Mouse (Mus musculus) heart, embryonic 10.5 days (tissue): Measurements from ENCODE around the gene Eif5a. TPM values are rescaled to one million over a fixed set of nuclear protein-coding genes. Genes with fewer than 3 reads are reported as not detected.

ENCODE experiments used
- DNase-seq: peaks from one replicate; pipeline ENCODE4 v3.0.0-alpha.2; 2017; ENCODE audit warnings: low spot score
- H3K27ac ChIP-seq: fragments of 300-500 bp; sonication (generic); 2 replicates; pipeline ENCODE4 v1.5.1; 2016; ENCODE audit warnings: mild to moderate bottlenecking
- H3K27me3 ChIP-seq: fragments of 300-500 bp; sonication (generic); 2 replicates; pipeline ENCODE4 v1.6.1; 2016; ENCODE audit warnings: mild to moderate bottlenecking; ENCODE audit not compliant: poor library complexity, insufficient read depth, severe bottlenecking
- H3K36me3 ChIP-seq: fragments of 300-500 bp; sonication (generic); 2 replicates; pipeline ENCODE4 v1.6.1; 2016; ENCODE audit warnings: mild to moderate bottlenecking, moderate library complexity
- H3K4me1 ChIP-seq: fragments of 300-500 bp; sonication (generic); 2 replicates; pipeline ENCODE4 v1.6.1; 2016; ENCODE audit warnings: mild to moderate bottlenecking
- H3K4me3 ChIP-seq: fragments of 300-500 bp; sonication (generic); 2 replicates; pipeline ENCODE4 v1.5.1; 2016; ENCODE audit warnings: mild to moderate bottlenecking, moderate library complexity
- H3K9me3 ChIP-seq: fragments of 300-500 bp; sonication (generic); 2 replicates; pipeline ENCODE4 v1.6.1; 2016; ENCODE audit warnings: mild to moderate bottlenecking, moderate library complexity
- WGBS: fragments of 180-500 bp; shearing (Covaris S2); methylation state at CpG from one replicate; pipeline ENCODE4 v1.1.7; 2016; 5-methylcytosine and 5-hydroxymethylcytosine counted together
- polyA plus RNA-seq: library from polyadenylated mRNA; unstranded; fragments of >200 nt; fragmentation: Nextera tagmentation; extraction: Ambion mirVana; gene quantifications from 2 replicates; pipeline ENCODE4 v1.2.1, GENCODE M21; 2016

Gene Eif5a
- polyA plus RNA-seq, 1 experiment from 2014 or later = 2,470 TPM

- peak; percentile 76 for DNase-seq
- peaks cover 55% of the 10 kb centered on the region for H3K4me1 ChIP-seq
- H3K27me3 ChIP-seq = no peaks in the 10 kb centered on the region
- H3K27ac ChIP-seq = peak overlapping the region; percentile 31
- H3K9me3 ChIP-seq = no peaks in the 10 kb centered on the region
- H3K4me3 ChIP-seq = peak overlapping the region; percentile 91
- peaks cover 75% of the 10 kb centered on the region for H3K36me3 ChIP-seq
- WGBS = 62% methylated on average over 5 of the region's 5 CpGs
Measured at GRCm38 (mm10) chr11:69915667-69916627, 5.8 kb downstream of the Eif5a start.

- 37% methylated on average over 9 of the region's 9 CpGs for WGBS
- peaks cover 55% of the 10 kb centered on the region for H3K4me1 ChIP-seq
- H3K27me3 ChIP-seq = no peaks in the 10 kb centered on the region
- H3K4me3 ChIP-seq = peak overlapping the region; percentile 91
- peak overlapping the region; percentile 97 for H3K27ac ChIP-seq
- no peaks in the 10 kb centered on the region for H3K9me3 ChIP-seq
- DNase-seq = peak; percentile 74
- peaks cover 85% of the 10 kb centered on the region for H3K36me3 ChIP-seq
Measured at GRCm38 (mm10) chr11:69914917-69915430, 6.8 kb downstream of the Eif5a start.

GRCm38 (mm10) chr11:69914372-69914764 is 7.4 kb downstream of the Eif5a start:
- Histone ChIP-seq H3K27me3 (no peaks in the 10 kb centered on the region), H3K27ac (peak overlapping the region; percentile 97), H3K4me1 (peaks cover 51% of the 10 kb centered on the region), H3K9me3 (no peaks in the 10 kb centered on the region), H3K4me3 (peak overlapping the region; percentile 91), H3K36me3 (peaks cover 88% of the 10 kb centered on the region)
- WGBS = 2% methylated on average over 17 of the region's 17 CpGs
- peak; percentile 81 for DNase-seq

GRCm38 (mm10) chr11:69913554-69914371 is 8.0 kb downstream of the Eif5a start, which contains the start of gene Gps2:
Gene Gps2 (plus strand): TSS chr11:69913888.
- Histone ChIP-seq H3K9me3 (no peaks in the 10 kb centered on the region), H3K4me3 (peak within 1 kb of the TSS; percentile 91), H3K4me1 (peaks cover 45% of the 10 kb centered on the region), H3K27ac (peak within 1 kb of the TSS; percentile 97), H3K27me3 (no peaks in the 10 kb centered on the region), H3K36me3 (peaks cover 88% of the 10 kb centered on the region)
- 1% methylated on average over 61 of the region's 61 CpGs for WGBS
- DNase-seq = peak; percentile 96

- H3K4me1 ChIP-seq = peaks cover 42% of the 10 kb centered on the region
- 79% methylated on average over 15 of the region's 15 CpGs for WGBS
- peak overlapping the region; percentile 97 for H3K27ac ChIP-seq
- peaks cover 88% of the 10 kb centered on the region for H3K36me3 ChIP-seq
- DNase-seq = no peak
- H3K9me3 ChIP-seq = no peaks in the 10 kb centered on the region
- no peaks in the 10 kb centered on the region for H3K27me3 ChIP-seq
- H3K4me3 ChIP-seq = peak overlapping the region; percentile 91
Measured at GRCm38 (mm10) chr11:69912716-69913530, 8.8 kb downstream of the Eif5a start.

GRCm38 (mm10) chr11:69911701-69912100 is 10.1 kb downstream of the Eif5a start:
- peaks cover 35% of the 10 kb centered on the region for H3K4me1 ChIP-seq
- no peaks in the 10 kb centered on the region for H3K27me3 ChIP-seq
- peak; percentile 63 for DNase-seq
- H3K27ac ChIP-seq = no peak overlapping the region
- WGBS = 88% methylated on average over 6 of the region's 6 CpGs
- H3K9me3 ChIP-seq = no peaks in the 10 kb centered on the region
- no peak overlapping the region for H3K4me3 ChIP-seq
- peaks cover 88% of the 10 kb centered on the region for H3K36me3 ChIP-seq

GRCm38 (mm10) chr11:69910781-69911560 is 10.8 kb downstream of the Eif5a start:
- Histone ChIP-seq H3K27me3 (no peaks in the 10 kb centered on the region), H3K27ac (no peak overlapping the region), H3K4me3 (no peak overlapping the region), H3K4me1 (peaks cover 28% of the 10 kb centered on the region), H3K9me3 (no peaks in the 10 kb centered on the region), H3K36me3 (peaks cover 88% of the 10 kb centered on the region)
- DNase-seq = peak; percentile 73
- 92% methylated on average over 17 of the region's 17 CpGs for WGBS

GRCm38 (mm10) chr11:69910177-69910576 is 11.6 kb downstream of the Eif5a start:
- H3K27me3 ChIP-seq = no peaks in the 10 kb centered on the region
- H3K36me3 ChIP-seq = peaks cover 88% of the 10 kb centered on the region
- peak; percentile 61 for DNase-seq
- no peak overlapping the region for H3K4me3 ChIP-seq
- H3K4me1 ChIP-seq = peaks cover 20% of the 10 kb centered on the region
- WGBS = 90% methylated on average over 8 of the region's 8 CpGs
- H3K9me3 ChIP-seq = no peaks in the 10 kb centered on the region
- H3K27ac ChIP-seq = no peak overlapping the region

- Histone ChIP-seq H3K9me3 (no peaks in the 10 kb centered on the region), H3K36me3 (peaks cover 93% of the 10 kb centered on the region)
Measured at GRCm38 (mm10) chr11:69909174-69909573, 12.6 kb downstream of the Eif5a start.

GRCm38 (mm10) chr11:69908645-69909044 is 13.1 kb downstream of the Eif5a start:
- 90% methylated on average over 11 of the region's 11 CpGs for WGBS
- Histone ChIP-seq H3K27me3 (no peaks in the 10 kb centered on the region), H3K4me1 (peaks cover 8% of the 10 kb centered on the region), H3K4me3 (no peak overlapping the region), H3K9me3 (no peaks in the 10 kb centered on the region), H3K27ac (no peak overlapping the region), H3K36me3 (peaks cover 98% of the 10 kb centered on the region)
- no peak for DNase-seq

More at GRCm38 (mm10) chr11:69909174-69909573, 12.6 kb downstream of the Eif5a start:
- Histone ChIP-seq H3K4me1 (peaks cover 10% of the 10 kb centered on the region), H3K27ac (no peak overlapping the region), H3K27me3 (no peaks in the 10 kb centered on the region), H3K4me3 (no peak overlapping the region)
- 82% methylated on average over 5 of the region's 5 CpGs for WGBS
- DNase-seq = no peak

GRCm38 (mm10) chr11:69904311-69904710 is 17.4 kb downstream of the Eif5a start:
- peaks cover 61% of the 10 kb centered on the region for H3K36me3 ChIP-seq
- H3K27ac ChIP-seq = no peak overlapping the region
- no peaks in the 10 kb centered on the region for H3K9me3 ChIP-seq
- DNase-seq = no peak
- H3K4me3 ChIP-seq = no peak overlapping the region
- peaks cover 28% of the 10 kb centered on the region for H3K4me1 ChIP-seq
- 94% methylated on average over 9 of the region's 9 CpGs for WGBS
- H3K27me3 ChIP-seq = no peaks in the 10 kb centered on the region
